Mouse (Mus musculus): ENCODE data around the gene Ptges3. TPM values are rescaled to one million over a fixed set of nuclear protein-coding genes. Genes with fewer than 3 reads are reported as not detected.

Gene Ptges3
- total RNA-seq, 1 experiment = 240 TPM

DNA sequence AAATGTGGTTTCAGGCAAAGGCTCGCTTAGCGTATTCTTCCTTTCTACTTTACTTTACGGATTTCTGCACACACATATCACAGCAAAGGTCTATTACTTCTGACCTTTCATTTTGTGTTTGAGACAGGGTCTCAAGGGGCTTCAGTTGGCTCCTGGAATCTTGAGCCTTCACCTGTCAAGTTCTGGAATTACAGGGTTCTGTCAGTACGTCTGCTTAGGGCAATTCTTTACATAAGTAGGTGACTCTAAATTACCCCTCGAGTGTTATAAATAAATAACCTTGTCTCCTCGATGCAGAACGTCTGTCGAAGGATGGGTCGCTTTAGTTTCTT, 23.7 kb downstream of the Ptges3 start:
- H3K4me1 ChIP-seq (ENCODE audit: control insufficient read depth in 2 of 2, insufficient read depth in 2 of 2, low read length in 2 of 2, poor library complexity in 1 of 2) = peaks cover 2 to 3% of the 10 kb centered on the region in 2 experiments; a peak in 3 of 4 replicates
- DNase-seq (ENCODE audit: low read depth, low spot score) = no peak
- TF ChIP-seq ZC3H11A (IDR thresholded peaks at IDR 0.05; ENCODE audit: borderline replicate concordance, low read depth, low read length) (no peak), CHD2 (IDR thresholded peaks at IDR 0.05; ENCODE audit: low read depth, low read length) (no peak), ZNF384 (IDR thresholded peaks at IDR 0.05; ENCODE audit: low read depth, low read length) (no peak; the same call in 1 of the 2 replicates), MAFK (IDR thresholded peaks at IDR 0.05; ENCODE audit: insufficient read depth, low read depth, low read length) (no peak), HCFC1 (IDR thresholded peaks at IDR 0.05; ENCODE audit: borderline replicate concordance, insufficient read depth, low read length) (no peak)
- peak overlapping the region; percentile 76 to 80 for H3K4me3 ChIP-seq (ENCODE audit: insufficient read depth in 1 of 2, low read depth in 1 of 2, low read length in 2 of 2, poor library complexity in 1 of 2, severe bottlenecking in 1 of 2)
- in situ Hi-C loops (cut with MboI; ENCODE audit: low sequenced_read_pairs in 2 of 2, unreplicated experiment in 2 of 2) = no loop called here
- H3K27ac ChIP-seq (ENCODE audit: insufficient read depth, low read depth, low read length, poor library complexity, severe bottlenecking) = no peak overlapping the region; the same call in 1 of the 2 replicates
- H3K9ac ChIP-seq (ENCODE audit: insufficient read depth, low read depth, low read length, poor library complexity, severe bottlenecking) = peak overlapping the region; percentile 87
- H3K36me3 ChIP-seq (ENCODE audit: control insufficient read depth, insufficient read depth, low read length, poor library complexity, severe bottlenecking) = peaks cover 31% of the 10 kb centered on the region
- no peaks in the 10 kb centered on the region for H3K9me3 ChIP-seq (ENCODE audit: control insufficient read depth, insufficient read depth, low read depth, low read length)

DNA sequence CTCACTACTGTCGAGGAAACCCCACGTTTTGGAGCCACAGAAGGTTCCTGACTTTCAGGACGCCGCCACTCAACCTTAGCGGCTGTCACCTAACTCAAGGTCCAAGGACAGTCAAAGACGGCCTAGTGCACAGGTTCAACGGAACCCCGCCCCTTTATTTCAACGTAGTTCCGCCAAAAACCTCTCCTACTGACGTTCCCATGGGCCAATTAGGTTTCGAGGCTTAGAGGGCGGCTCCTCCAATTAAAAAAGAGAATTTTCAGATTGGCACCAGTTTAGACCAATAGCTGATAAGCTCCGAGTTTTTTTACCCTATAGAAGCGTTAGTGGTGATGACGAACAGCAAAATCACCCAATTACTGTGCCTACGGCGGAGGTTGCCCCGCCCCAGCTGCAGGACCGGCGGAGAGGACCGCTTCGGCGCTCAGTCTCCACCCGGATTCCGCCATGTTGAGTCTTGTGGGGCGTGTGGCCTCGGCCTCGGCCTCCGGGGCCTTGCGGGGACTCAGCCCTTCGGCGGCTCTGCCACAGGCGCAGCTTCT, 24.2 kb downstream of the Ptges3 start, which contains the start of gene Atp5b:
Gene Atp5b (plus strand): TSS at position 394 of the 542 bp plus-strand sequence.
- TF ChIP-seq ZC3H11A (IDR thresholded peaks at IDR 0.05; ENCODE audit: borderline replicate concordance, low read depth, low read length) = no peak
- TF ChIP-seq CHD2 (IDR thresholded peaks at IDR 0.05; ENCODE audit: low read depth, low read length) = peak; percentile 100
- peaks cover 31% of the 10 kb centered on the region for H3K36me3 ChIP-seq (ENCODE audit: control insufficient read depth, insufficient read depth, low read length, poor library complexity, severe bottlenecking)
- no peaks in the 10 kb centered on the region for H3K9me3 ChIP-seq (ENCODE audit: control insufficient read depth, insufficient read depth, low read depth, low read length)
- H3K4me3 ChIP-seq (ENCODE audit: insufficient read depth in 1 of 2, low read depth in 1 of 2, low read length in 2 of 2, poor library complexity in 1 of 2, severe bottlenecking in 1 of 2) = peak within 1 kb of the TSS; percentile 95 to 96
- peak; percentile 100 for DNase-seq (ENCODE audit: low read depth, low spot score)
- H3K4me1 ChIP-seq (ENCODE audit: control insufficient read depth in 2 of 2, insufficient read depth in 2 of 2, low read length in 2 of 2, poor library complexity in 1 of 2) = peaks cover 2 to 3% of the 10 kb centered on the region in 2 experiments; a peak in 3 of 4 replicates
- peak within 1 kb of the TSS; percentile 99 for H3K9ac ChIP-seq (ENCODE audit: insufficient read depth, low read depth, low read length, poor library complexity, severe bottlenecking)
- in situ Hi-C loops (cut with MboI; ENCODE audit: low sequenced_read_pairs in 2 of 2, unreplicated experiment in 2 of 2) = no loop called here
- H3K27ac ChIP-seq (ENCODE audit: insufficient read depth, low read depth, low read length, poor library complexity, severe bottlenecking) = peak within 1 kb of the TSS; percentile 82

DNA sequence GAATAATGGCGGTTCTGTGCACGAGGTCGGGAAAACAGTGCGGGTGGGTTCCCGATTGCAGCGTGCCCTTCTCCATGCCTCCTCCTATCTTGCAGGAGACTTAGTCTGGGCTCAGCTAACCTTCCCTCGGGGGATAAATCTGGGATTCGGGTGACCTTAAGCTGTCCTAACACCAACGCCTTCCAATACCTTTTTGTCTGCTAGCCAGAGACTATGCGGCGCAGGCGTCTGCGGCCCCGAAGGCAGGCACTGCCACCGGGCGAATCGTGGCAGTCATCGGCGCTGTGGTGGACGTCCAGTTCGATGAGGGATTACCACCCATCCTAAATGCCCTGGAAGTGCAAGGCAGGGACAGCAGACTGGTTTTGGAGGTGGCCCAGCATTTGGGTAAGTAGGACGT, 24.9 kb downstream of the Ptges3 start:
- in situ Hi-C loops (cut with MboI; ENCODE audit: low sequenced_read_pairs in 2 of 2, unreplicated experiment in 2 of 2) = no loop called here

DNA sequence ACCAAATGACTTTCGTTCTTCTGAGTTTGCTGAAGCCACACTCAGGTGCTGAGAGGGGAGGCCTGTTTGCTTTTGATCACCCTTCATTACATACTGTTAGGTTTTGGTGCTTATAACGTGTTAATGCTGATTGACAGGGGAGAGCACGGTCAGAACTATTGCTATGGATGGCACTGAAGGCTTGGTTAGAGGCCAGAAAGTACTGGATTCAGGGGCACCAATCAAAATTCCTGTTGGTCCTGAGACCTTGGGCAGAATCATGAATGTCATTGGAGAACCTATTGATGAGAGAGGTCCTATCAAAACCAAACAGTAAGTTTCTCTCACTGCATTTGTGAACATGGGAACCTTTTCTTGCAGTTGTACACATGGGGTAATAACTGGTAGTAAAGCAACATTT, 25.4 kb downstream of the Ptges3 start:
- Histone ChIP-seq H3K9me3 (ENCODE audit: control insufficient read depth, insufficient read depth, low read depth, low read length) (no peaks in the 10 kb centered on the region), H3K9ac (ENCODE audit: insufficient read depth, low read depth, low read length, poor library complexity, severe bottlenecking) (peak overlapping the region; percentile 99), H3K27ac (ENCODE audit: insufficient read depth, low read depth, low read length, poor library complexity, severe bottlenecking) (no peak overlapping the region), H3K4me3 (ENCODE audit: insufficient read depth in 1 of 2, low read depth in 1 of 2, low read length in 2 of 2, poor library complexity in 1 of 2, severe bottlenecking in 1 of 2) (peak overlapping the region; percentile 95 to 96), H3K4me1 (ENCODE audit: control insufficient read depth in 2 of 2, insufficient read depth in 2 of 2, low read length in 2 of 2, poor library complexity in 1 of 2) (peaks cover 2 to 3% of the 10 kb centered on the region in 2 experiments; a peak in 3 of 4 replicates), H3K36me3 (ENCODE audit: control insufficient read depth, insufficient read depth, low read length, poor library complexity, severe bottlenecking) (peaks cover 41% of the 10 kb centered on the region)
- in situ Hi-C loops (cut with MboI; ENCODE audit: low sequenced_read_pairs in 2 of 2, unreplicated experiment in 2 of 2) = no loop called here
- TF ChIP-seq ZNF384 (IDR thresholded peaks at IDR 0.05; ENCODE audit: low read depth, low read length) (no peak), MAFK (IDR thresholded peaks at IDR 0.05; ENCODE audit: insufficient read depth, low read depth, low read length) (no peak), ZC3H11A (IDR thresholded peaks at IDR 0.05; ENCODE audit: borderline replicate concordance, low read depth, low read length) (no peak), CHD2 (IDR thresholded peaks at IDR 0.05; ENCODE audit: low read depth, low read length) (no peak), HCFC1 (IDR thresholded peaks at IDR 0.05; ENCODE audit: borderline replicate concordance, insufficient read depth, low read length) (no peak)
- no peak for DNase-seq (ENCODE audit: low read depth, low spot score)

More for the DNA sequence above, 24.9 kb downstream of the Ptges3 start:
- TF ChIP-seq ZNF384 (IDR thresholded peaks at IDR 0.05; ENCODE audit: low read depth, low read length) (no peak), CHD2 (IDR thresholded peaks at IDR 0.05; ENCODE audit: low read depth, low read length) (no peak), MAFK (IDR thresholded peaks at IDR 0.05; ENCODE audit: insufficient read depth, low read depth, low read length) (no peak), ZC3H11A (IDR thresholded peaks at IDR 0.05; ENCODE audit: borderline replicate concordance, low read depth, low read length) (no peak), HCFC1 (IDR thresholded peaks at IDR 0.05; ENCODE audit: borderline replicate concordance, insufficient read depth, low read length) (no peak)
- H3K4me3 ChIP-seq (ENCODE audit: insufficient read depth in 1 of 2, low read depth in 1 of 2, low read length in 2 of 2, poor library complexity in 1 of 2, severe bottlenecking in 1 of 2) = peak overlapping the region; percentile 95 to 96
- no peaks in the 10 kb centered on the region for H3K9me3 ChIP-seq (ENCODE audit: control insufficient read depth, insufficient read depth, low read depth, low read length)
- H3K9ac ChIP-seq (ENCODE audit: insufficient read depth, low read depth, low read length, poor library complexity, severe bottlenecking) = peak overlapping the region; percentile 99
- peak overlapping the region; percentile 82 for H3K27ac ChIP-seq (ENCODE audit: insufficient read depth, low read depth, low read length, poor library complexity, severe bottlenecking)
- H3K36me3 ChIP-seq (ENCODE audit: control insufficient read depth, insufficient read depth, low read length, poor library complexity, severe bottlenecking) = peaks cover 37% of the 10 kb centered on the region
- H3K4me1 ChIP-seq (ENCODE audit: control insufficient read depth in 2 of 2, insufficient read depth in 2 of 2, low read length in 2 of 2, poor library complexity in 1 of 2) = peaks cover 2 to 3% of the 10 kb centered on the region in 2 experiments; a peak in 3 of 4 replicates
- no peak for DNase-seq (ENCODE audit: low read depth, low spot score)
